Mouse (Mus musculus) spleen, adult 12 weeks (tissue): Measurements from ENCODE around the gene Hbq1a.
"Not testable (repeated sequence)": the region's sequence is repeated elsewhere in the genome, so short reads cannot be mapped to it uniquely, and the experiment has no call there.

Source experiments
- DNase-seq: peaks from one replicate; pipeline ENCODE4 v3.0.0; 2022; ENCODE audit warnings: low spot score

The Hbq1a gene

DNA sequence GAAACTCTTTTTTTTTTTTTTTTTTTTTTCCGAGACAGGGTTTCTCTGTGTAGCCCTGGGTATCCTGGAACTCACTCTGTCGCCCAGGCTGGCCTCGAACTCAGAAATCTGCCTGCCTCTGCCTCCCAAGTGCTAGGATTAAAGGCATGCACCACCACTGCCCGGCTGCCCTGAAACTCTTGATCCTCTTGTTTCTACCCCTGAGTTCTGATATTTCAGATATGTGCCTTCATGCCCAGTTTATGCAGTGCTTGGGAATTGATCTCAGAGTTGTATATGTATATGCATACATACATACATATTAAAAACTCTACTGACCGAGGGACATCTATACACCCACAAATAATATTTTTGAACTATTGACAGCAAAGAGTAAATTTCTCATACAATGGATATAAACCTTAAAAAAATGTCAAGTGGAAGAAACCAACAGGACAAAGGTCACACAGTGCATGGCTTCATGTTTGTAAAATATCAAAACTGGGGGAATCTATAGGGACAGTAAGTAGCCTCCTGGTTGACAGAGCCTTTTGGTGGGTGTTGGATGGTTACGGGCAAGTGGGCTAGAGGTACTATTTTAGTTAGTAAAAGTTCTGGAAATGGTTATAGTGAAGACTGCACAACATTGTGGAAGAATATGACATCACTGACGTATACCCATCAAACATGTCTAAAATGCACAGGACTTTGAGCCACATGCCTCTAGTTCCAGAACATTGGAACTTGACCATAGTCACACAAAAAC is 14.7 kb upstream of the Hbq1a start:
- peak; percentile 78 for DNase-seq

DNA sequence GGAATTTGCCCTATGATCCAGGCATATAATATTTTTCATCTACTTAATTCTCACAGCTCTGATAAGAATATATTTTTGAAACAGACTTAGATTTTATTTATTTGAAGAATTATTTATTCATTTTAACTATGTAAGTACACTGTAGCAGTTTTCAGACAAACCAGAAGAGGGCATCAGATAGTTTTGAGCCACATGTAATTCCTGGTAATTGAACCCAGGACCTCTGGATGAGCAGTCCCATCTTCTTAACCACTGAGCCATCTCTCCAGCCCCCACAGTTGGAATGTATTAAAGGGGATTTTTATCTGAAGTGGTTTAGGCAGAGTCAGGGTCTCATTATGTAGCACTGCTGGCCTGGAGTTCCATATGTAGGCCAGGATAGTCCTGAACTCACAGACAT is 14.0 kb upstream of the Hbq1a start:
- peak; percentile 26 for DNase-seq

DNA sequence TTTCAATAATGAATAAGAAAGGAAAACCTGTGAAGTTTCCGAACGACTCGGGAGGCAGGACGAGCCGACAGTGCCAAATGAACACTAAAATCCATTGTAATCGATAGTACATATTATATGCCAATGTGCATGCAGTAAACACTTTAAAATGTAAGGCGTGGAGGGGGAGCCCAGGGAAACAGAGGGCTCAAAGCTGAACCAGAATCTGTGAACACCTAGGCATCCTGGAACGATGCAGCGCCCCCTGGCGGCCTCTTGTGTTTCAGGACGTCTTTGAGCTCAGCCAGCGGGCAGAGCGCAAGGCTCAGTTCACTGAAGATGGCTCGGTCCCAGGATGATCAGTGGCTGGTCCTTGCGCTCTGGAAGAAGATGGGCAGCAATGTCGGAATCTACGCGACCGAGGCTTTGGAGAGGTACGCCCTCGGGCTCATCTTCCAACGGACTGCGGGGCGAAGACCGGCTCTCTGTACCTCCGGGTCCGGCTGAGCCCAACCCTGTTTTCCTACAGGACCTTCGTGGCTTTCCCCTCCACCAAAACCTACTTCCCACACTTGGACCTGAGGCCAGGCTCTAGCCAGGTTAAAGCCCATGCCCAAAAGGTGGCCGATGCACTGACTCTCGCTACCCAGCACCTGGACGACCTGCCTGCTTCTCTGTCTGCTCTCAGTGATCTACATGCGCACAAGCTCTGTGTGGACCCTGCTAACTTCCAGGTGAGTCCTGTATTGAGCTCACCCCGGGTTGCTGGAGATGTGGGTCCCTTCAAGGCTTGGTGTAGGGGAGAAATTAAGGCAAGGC is 13.0 kb upstream of the Hbq1a start, which contains the start of gene Hbq1b:
Gene Hbq1b (plus strand): TSS at position 271 of the 798 bp plus-strand sequence.
- peak; percentile 81 for DNase-seq

- DNase-seq = peak; percentile 38
Observed at GRCm38 (mm10) chr11:32287493-32287825, 12.4 kb upstream of the Hbq1a start.

DNA sequence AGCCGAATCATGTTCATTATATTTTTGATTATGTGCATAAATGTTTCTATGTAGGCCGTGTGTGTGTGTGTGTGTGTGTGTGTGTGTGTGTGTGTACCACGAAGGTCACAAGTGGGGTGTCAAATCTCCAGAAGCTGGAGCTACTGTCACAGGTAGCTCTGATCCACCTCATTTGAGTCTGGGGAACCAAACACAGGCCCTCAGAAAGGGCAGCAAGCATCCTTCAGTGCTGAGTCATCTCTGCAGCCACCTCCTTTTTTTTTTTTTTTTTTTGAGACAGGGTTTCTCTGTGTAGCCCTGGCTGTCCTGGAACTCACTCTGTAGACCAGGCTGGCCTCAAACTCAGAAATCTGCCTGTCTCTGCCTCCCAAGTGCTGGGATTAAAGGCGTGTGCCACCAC is 7.0 kb upstream of the Hbq1a start:
- peak; percentile 31 for DNase-seq

- peak; percentile 25 for DNase-seq
Observed at GRCm38 (mm10) chr11:32293479-32293878, 6.4 kb upstream of the Hbq1a start.

DNA sequence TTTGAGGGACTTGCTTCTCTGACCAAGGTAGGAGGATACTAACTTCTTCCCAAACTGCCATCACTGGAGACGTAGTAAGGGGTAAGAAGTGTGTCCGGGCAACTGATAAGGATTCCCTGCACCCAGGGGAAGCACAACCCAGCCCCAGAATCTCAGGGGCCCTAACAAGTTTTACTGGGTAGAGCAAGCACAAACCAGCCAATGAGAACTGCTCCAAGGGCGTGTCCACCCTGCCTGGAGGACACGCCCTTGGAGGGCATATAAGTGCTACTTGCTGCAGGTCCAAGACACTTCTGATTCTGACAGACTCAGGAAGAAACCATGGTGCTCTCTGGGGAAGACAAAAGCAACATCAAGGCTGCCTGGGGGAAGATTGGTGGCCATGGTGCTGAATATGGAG is 3.7 kb upstream of the Hbq1a start, which contains the start of gene Hba-a2:
Gene Hba-a2 (plus strand): TSS at position 287 of the 400 bp plus-strand sequence.
- not testable (repeated sequence) for DNase-seq

GRCm38 (mm10) chr11:32297417-32297816 is 2.5 kb upstream of the Hbq1a start:
- peak; percentile 28 for DNase-seq

DNA sequence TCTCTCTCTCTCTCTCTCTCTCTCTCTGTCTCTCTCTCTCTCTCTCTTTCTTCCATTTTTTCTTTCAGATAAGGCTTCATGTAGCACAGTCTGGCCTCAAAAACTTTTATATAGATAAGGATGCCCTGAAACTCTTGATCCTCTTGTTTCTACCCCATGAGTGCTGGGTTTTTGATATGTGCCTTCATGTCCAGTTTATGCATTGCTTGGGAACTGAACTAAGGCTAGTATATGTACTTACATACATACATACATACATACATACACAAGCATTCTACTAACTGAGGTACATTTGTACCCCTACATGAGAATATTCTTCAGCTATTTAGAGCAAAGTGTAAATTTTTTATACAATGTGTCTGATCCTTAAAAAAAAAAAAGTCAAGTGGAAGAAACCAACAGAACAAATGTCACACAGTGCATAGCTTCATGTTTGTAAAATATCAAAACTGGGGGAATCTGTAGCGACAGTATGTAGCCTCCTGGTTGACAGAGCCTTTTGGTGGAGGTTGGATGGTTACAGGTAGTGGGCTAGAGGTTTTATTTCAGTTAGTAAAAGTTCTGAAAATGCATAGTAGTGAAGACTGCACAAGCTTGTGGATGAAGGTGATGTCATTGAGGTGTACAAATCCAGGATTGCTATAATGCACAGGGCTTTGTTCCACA is 1.9 kb upstream of the Hbq1a start:
- DNase-seq = no peak

- DNase-seq = peak; percentile 47
Observed at GRCm38 (mm10) chr11:32298532-32298918, 1.3 kb upstream of the Hbq1a start.

DNA sequence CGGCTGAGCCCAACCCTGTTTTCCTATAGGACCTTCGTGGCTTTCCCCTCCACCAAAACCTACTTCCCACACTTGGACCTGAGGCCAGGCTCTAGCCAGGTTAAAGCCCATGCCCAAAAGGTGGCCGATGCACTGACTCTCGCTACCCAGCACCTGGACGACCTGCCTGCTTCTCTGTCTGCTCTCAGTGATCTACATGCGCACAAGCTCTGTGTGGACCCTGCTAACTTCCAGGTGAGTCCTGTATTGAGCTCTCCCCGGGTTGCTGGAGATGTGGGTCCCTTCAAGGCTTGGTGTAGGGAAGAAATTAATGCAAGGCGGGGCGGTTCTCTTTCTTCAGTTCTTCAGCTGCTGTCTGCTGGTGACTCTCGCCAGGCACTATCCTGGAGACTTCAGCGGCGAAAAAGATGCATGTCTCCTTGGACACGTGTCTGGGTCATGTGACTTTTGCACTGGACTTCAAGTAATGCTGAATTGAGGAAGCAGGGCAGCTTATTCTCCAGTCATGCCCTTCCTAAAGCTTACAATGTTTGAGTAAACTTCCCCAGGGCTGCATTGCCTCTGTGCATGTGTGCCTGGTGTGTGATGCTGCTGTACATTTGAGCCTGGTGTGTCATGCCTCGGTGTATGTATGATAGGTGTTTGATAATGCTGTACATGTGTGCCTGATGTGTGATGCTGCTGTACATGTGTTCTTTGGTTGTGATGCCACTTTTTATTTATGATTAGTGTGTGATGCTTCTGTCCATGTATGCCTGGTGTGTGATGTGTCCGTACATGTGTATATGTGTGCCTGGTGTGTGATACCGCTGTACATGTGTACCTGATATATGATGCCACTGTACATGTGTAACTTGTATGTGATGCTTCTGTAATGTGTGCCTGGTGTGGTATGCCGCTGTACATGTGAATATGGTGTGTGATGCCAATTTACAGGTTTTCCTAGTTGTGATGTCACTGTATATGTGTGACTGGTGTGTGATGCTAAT is 704 bp downstream of the Hbq1a start:
- no peak for DNase-seq

GRCm38 (mm10) chr11:32301506-32301905 is 1.6 kb downstream of the Hbq1a start:
- no peak for DNase-seq

- no peak for DNase-seq
Observed at GRCm38 (mm10) chr11:32302824-32303419, 3.1 kb downstream of the Hbq1a start.

GRCm38 (mm10) chr11:32303455-32303854 is 3.6 kb downstream of the Hbq1a start:
- DNase-seq = no peak

DNA sequence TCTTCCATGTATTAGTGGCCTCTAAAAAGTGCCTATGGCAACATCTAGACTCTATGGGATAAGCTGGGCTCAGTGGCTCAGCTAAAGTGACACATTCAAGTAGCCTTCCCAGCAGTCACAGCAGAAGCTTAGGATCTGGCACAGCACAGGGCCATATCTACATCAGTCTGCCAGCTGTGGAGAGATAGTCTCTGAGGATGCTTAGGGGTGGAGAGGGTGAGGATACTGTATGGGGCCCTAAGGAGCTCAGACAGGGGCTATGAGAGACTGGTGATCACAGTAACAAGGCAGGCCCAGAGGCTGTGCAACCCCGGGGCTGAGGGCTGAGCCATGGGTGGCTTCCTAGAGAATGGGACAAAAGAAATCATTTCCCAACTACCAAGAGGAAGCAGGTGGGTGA is 7.1 kb downstream of the Hbq1a start:
- DNase-seq = no peak

- DNase-seq = no peak
Observed at GRCm38 (mm10) chr11:32309446-32309845, 9.6 kb downstream of the Hbq1a start.

GRCm38 (mm10) chr11:32309928-32310327 is 10.1 kb downstream of the Hbq1a start:
- no peak for DNase-seq

DNA sequence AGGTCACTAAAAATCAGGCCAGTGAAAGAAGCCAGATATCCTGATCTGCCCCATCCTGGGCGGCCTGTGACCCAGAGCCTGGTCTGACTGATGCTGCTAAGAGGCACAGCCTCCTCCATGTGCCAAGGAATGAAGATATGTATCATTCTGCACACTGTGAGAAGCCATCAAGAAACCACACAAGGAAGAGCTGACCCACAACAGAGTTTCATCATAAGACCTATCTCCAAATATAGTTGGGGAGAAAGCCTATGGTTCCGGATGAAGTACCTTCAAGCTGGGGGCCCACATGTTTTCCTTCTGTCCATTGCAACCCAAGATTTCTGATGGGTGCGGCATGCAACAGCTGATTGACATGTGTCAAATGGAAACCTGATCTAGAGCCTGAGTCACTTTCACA is 16.1 kb downstream of the Hbq1a start:
- DNase-seq = no peak

- DNase-seq = no peak
Observed at GRCm38 (mm10) chr11:32320507-32321195, 20.8 kb downstream of the Hbq1a start.

DNA sequence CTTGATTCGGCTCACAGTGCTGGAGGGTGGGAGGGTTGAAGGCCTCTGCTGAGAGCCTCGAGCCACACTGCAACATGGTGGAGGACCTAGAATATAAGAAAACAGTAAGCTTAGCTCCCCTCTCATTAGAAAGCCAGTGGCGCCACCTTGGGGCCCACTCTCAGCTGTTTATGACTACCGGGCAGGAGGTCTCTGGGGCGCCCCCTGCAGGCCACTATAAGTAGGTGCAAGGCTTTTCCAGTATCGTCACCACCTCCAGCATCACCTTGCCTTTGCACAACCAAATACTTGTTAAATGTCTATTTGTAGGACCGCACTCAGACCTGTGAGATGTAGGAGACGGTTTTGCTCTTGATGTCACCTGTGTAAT is 21.3 kb downstream of the Hbq1a start:
- peak; percentile 63 for DNase-seq

DNA sequence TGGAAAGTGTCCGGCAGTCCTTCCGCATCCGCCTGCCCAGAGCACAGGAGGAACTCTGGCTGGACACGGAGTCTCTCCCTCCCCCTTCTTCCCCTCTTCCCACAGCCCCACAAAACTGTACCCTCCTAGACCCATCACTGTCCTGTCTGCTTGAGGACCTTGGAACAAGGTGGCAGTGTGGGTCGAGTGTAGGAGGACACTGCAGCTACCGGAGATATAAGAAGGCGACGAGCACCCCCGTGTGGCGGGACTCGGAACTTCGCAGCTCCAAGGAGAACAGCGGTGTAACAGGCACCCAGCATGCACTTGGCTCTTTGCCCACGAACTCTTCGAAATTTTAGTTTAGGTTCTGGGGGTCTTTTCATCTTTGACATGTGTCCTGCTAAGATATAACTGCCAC is 24.7 kb downstream of the Hbq1a start:
- peak; percentile 79 for DNase-seq
